Mouse (Mus musculus): ENCODE results near the gene Cnpy1.

Gene Cnpy1

GRCm38 (mm10) chr5:28238876-28239275 lies 6.7 kb downstream of the Cnpy1 start:
- no peak for DNase-seq

- DNase-seq = no peak
Observed at GRCm38 (mm10) chr5:28238152-28238551, 7.5 kb downstream of the Cnpy1 start.

- no peak for DNase-seq
Observed at GRCm38 (mm10) chr5:28237715-28238114, 7.9 kb downstream of the Cnpy1 start.

GRCm38 (mm10) chr5:28237055-28237454 lies 8.6 kb downstream of the Cnpy1 start:
- DNase-seq = no peak

GRCm38 (mm10) chr5:28236098-28236497 lies 9.5 kb downstream of the Cnpy1 start:
- no peak for DNase-seq

GRCm38 (mm10) chr5:28232101-28232500 lies 13.5 kb downstream of the Cnpy1 start:
- DNase-seq = no peak

GRCm38 (mm10) chr5:28219596-28219995 lies 26.0 kb downstream of the Cnpy1 start:
- DNase-seq = no peak

- no peak for DNase-seq
Observed at GRCm38 (mm10) chr5:28213441-28213840, 32.2 kb downstream of the Cnpy1 start.

GRCm38 (mm10) chr5:28211651-28212310 lies 33.8 kb downstream of the Cnpy1 start:
- no peak for DNase-seq

GRCm38 (mm10) chr5:28210591-28211550 lies 34.7 kb downstream of the Cnpy1 start:
- DNase-seq = no peak

GRCm38 (mm10) chr5:28209549-28210431 lies 35.8 kb downstream of the Cnpy1 start:
- DNase-seq = peak; percentile 8

- DNase-seq = no peak
Observed at GRCm38 (mm10) chr5:28208726-28209520, 36.7 kb downstream of the Cnpy1 start.

- no peak for DNase-seq
Observed at GRCm38 (mm10) chr5:28207043-28207442, 38.6 kb downstream of the Cnpy1 start.

- no peak for DNase-seq
Observed at GRCm38 (mm10) chr5:28206448-28206847, 39.2 kb downstream of the Cnpy1 start.

GRCm38 (mm10) chr5:28204678-28205077 lies 40.9 kb downstream of the Cnpy1 start:
- DNase-seq = no peak

- DNase-seq = no peak
Observed at GRCm38 (mm10) chr5:28203086-28203485, 42.5 kb downstream of the Cnpy1 start.

GRCm38 (mm10) chr5:28199089-28199873 lies 46.3 kb downstream of the Cnpy1 start:
- DNase-seq = no peak

- no peak for DNase-seq
Observed at GRCm38 (mm10) chr5:28195473-28195872, 50.1 kb downstream of the Cnpy1 start.

- DNase-seq = no peak
Observed at GRCm38 (mm10) chr5:28192099-28192454, 53.5 kb downstream of the Cnpy1 start.

GRCm38 (mm10) chr5:28191201-28192098 lies 54.2 kb downstream of the Cnpy1 start:
- DNase-seq = no peak
